In genomic region chr2:94246180-94246611, GRCm38 (mm10) we compare ENCODE assay signal across 8 mouse cellular contexts.
DNase-seq lines count a peak whose midpoint lies in the region; ATAC-seq and TF ChIP-seq lines count a peak whose summit lies in the region.

No protein-coding gene starts in this region.

- no peak overlapping the region for H3K27ac ChIP-seq in stomach, embryonic 15.5 days
- no peak overlapping the region for H3K27ac ChIP-seq in stomach, postnatal 0 days (replicated peaks)
- H3K27ac ChIP-seq in hindbrain, postnatal 0 days: peak overlapping the region; percentile 91

- no peaks in the 10 kb centered on the region for H3K9me3 ChIP-seq in stomach, embryonic 15.5 days
- H3K9me3 ChIP-seq in stomach, postnatal 0 days (ENCODE audit: control insufficient read depth, low read length): no peaks in the 10 kb centered on the region
- no peaks in the 10 kb centered on the region for H3K9me3 ChIP-seq in hindbrain, postnatal 0 days (ENCODE audit: low read length)

- no peak for TF ChIP-seq CTCF in stomach, postnatal 0 days (IDR thresholded peaks at IDR 0.05; ENCODE audit: low read depth)
- no peak for TF ChIP-seq CTCF in hindbrain, postnatal 0 days (IDR thresholded peaks at IDR 0.05; ENCODE audit: low read depth)

- no peak overlapping the region for H3K4me3 ChIP-seq in stomach, embryonic 15.5 days (replicated peaks)
- H3K4me3 ChIP-seq in stomach, postnatal 0 days (ENCODE audit: low read depth, low read length): no peak overlapping the region
- H3K4me3 ChIP-seq in hindbrain, postnatal 0 days (ENCODE audit: low read length): peak overlapping the region; percentile 55

- no peak for TF ChIP-seq EP300 in stomach, postnatal 0 days (optimal IDR thresholded peaks at IDR 0.05)

- ATAC-seq in stomach, embryonic 15.5 days (ENCODE audit: insufficient read depth, low FRiP score, low read depth): no peak
- ATAC-seq in stomach, postnatal 0 days (ENCODE audit: low FRiP score, low TSS enrichment): no peak
- ATAC-seq in hindbrain, postnatal 0 days: no peak
- no peak for ATAC-seq in CD4-positive, CD25-positive, alpha-beta regulatory T cell, adult 4 months

- WGBS in stomach, embryonic 15.5 days: 44% methylated on average over 9 of the region's 9 CpGs
- 34% methylated on average over 9 of the region's 9 CpGs for WGBS in stomach, postnatal 0 days
- WGBS in hindbrain, postnatal 0 days: 23% methylated on average over 9 of the region's 9 CpGs

- H3K4me2 ChIP-seq in stomach, embryonic 15.5 days: 0 out of 2 replicates have a peak overlapping the region, but pooled peaks have one; percentile 45
- H3K4me2 ChIP-seq in stomach, postnatal 0 days (replicated peaks; ENCODE audit: low read depth): no peak overlapping the region
- H3K4me2 ChIP-seq in hindbrain, postnatal 0 days (ENCODE audit: low read depth, low read length): peak overlapping the region; percentile 84

- H3K36me3 ChIP-seq in stomach, embryonic 15.5 days: no peaks in the 10 kb centered on the region
- H3K36me3 ChIP-seq in stomach, postnatal 0 days (ENCODE audit: control insufficient read depth, insufficient read depth, low read length): no peaks in the 10 kb centered on the region
- no peaks in the 10 kb centered on the region for H3K36me3 ChIP-seq in hindbrain, postnatal 0 days (ENCODE audit: insufficient read depth, low read length)

- peak; percentile 61 for DNase-seq in heart, adult 11 months
- DNase-seq in heart, postnatal 25 days (ENCODE audit: low spot score): no peak
- no peak for DNase-seq in stomach, postnatal 0 days (ENCODE audit: low spot score)
- peak; percentile 54 for DNase-seq in hindbrain, postnatal 0 days (ENCODE audit: low spot score)
- no peak for DNase-seq in adrenal gland, postnatal 10 days
- no peak for DNase-seq in urinary bladder, adult 18-20 months (ENCODE audit: low spot score in 2 of 2)

- H3K4me1 ChIP-seq in stomach, embryonic 15.5 days: peaks cover 13% of the 10 kb centered on the region
- H3K4me1 ChIP-seq in stomach, postnatal 0 days (replicated peaks; ENCODE audit: control insufficient read depth, insufficient read depth): no peaks in the 10 kb centered on the region
- peaks cover 10% of the 10 kb centered on the region; the same call in 1 of the 2 replicates for H3K4me1 ChIP-seq in hindbrain, postnatal 0 days (ENCODE audit: insufficient read depth, low read length)

- peaks cover 71% of the 10 kb centered on the region for H3K27me3 ChIP-seq in stomach, embryonic 15.5 days (replicated peaks)
- H3K27me3 ChIP-seq in stomach, postnatal 0 days (ENCODE audit: control insufficient read depth, insufficient read depth, low read length): peaks cover 14% of the 10 kb centered on the region; the same call in 1 of the 2 replicates
- H3K27me3 ChIP-seq in hindbrain, postnatal 0 days (ENCODE audit: insufficient read depth, low read length): peaks cover 22% of the 10 kb centered on the region

- no peak overlapping the region for H3K9ac ChIP-seq in stomach, embryonic 15.5 days
- no peak overlapping the region for H3K9ac ChIP-seq in stomach, postnatal 0 days (ENCODE audit: low read length)
- H3K9ac ChIP-seq in hindbrain, postnatal 0 days (replicated peaks; ENCODE audit: low read length): peak overlapping the region; percentile 58

- intact Hi-C loops in heart, postnatal 25 days (cut with DNase I): loop anchor here (5.0 kb wide), 1 partner anchor 209 kb away; no protein-coding TSS in a partner anchor

Comparison
In these comparisons a context has a peak if more than half of its experiments do, and no peak if none do; other contexts are left out.
1. DNase-seq: peak in heart, adult 11 months (single experiment) and hindbrain, postnatal 0 days (single experiment); none in heart, postnatal 25 days (single experiment), stomach, postnatal 0 days (single experiment), adrenal gland, postnatal 10 days (single experiment) and urinary bladder, adult 18-20 months (0 of 2).